Mouse (Mus musculus) left cerebral cortex, adult 2 months (tissue): ENCODE data around the gene Apom. TPM values are rescaled to one million over a fixed set of nuclear protein-coding genes. Genes with fewer than 3 reads are reported as not detected.
"Not testable (repeated sequence)": the region's sequence is repeated elsewhere in the genome, so short reads cannot be mapped to it uniquely, and the experiment has no call there.

Source experiments
- DNase-seq, 2 experiments: peaks; one replicate each; pipeline ENCODE4 v3.0.0; 2021 to 2022; ENCODE audit warnings: low spot score in 2 of 2, mixed read lengths in 1 of 2; ENCODE audit errors: extremely low spot score in 1 of 2
- H3K27ac ChIP-seq: fragments of 200-600 bp; 2 replicates; pipeline ENCODE4 v1.8.1; 2022
- H3K4me3 ChIP-seq: fragments of 200-600 bp; 2 replicates; pipeline ENCODE4 v1.8.1; 2022
- CTCF ChIP-seq: fragments of 200-600 bp; IDR thresholded peaks from 2 replicates; pipeline ENCODE4 v1.8.1; 2022; ENCODE audit warnings: antibody characterized with exemption, mild to moderate bottlenecking, moderate library complexity
- intact Hi-C: fragments of 180-260 bp; cut with DNase I; formaldehyde crosslinking; loops from one replicate; pipeline ENCODE4 v1.15.1; 2025
- total RNA-seq, 2 experiments: library from RNA; stranded (reverse); gene quantifications; 2 replicates each; pipeline ENCODE4 v1.2.3; 2021

Apom gene
- total RNA-seq, 2 experiments from 2014 or later = not detected

GRCm38 (mm10) chr17:35135591-35136320 lies 3.9 kb upstream of the Apom start:
- intact Hi-C loops = loop anchor here (1.0 kb wide), 3 partner anchors 14 to 100 kb away; partner anchors contain the start of genes Gpank1, Nfkbil1 and Prrc2a
- no peak for DNase-seq
- no peak for TF ChIP-seq CTCF
- Histone ChIP-seq H3K27ac (peak overlapping the region; percentile 99), H3K4me3 (peak overlapping the region; percentile 90)

GRCm38 (mm10) chr17:35134801-35135590 lies 3.1 kb upstream of the Apom start, which contains the start of gene Bag6:
Bag6 (plus strand) TSS chr17:35135178.
- intact Hi-C loops = loop anchor here (1.0 kb wide), 3 partner anchors 14 to 100 kb away; partner anchors contain the start of genes Gpank1, Nfkbil1 and Prrc2a
- H3K4me3 ChIP-seq = peak within 1 kb of the TSS; percentile 90
- TF ChIP-seq CTCF = no peak

GRCm38 (mm10) chr17:35133517-35133916 lies 1.7 kb upstream of the Apom start:
- TF ChIP-seq CTCF = no peak
- Histone ChIP-seq H3K4me3 (no peak overlapping the region), H3K27ac (no peak overlapping the region)
- DNase-seq = no peak
- intact Hi-C loops = no loop called here

More at GRCm38 (mm10) chr17:35134801-35135590, 3.1 kb upstream of the Apom start, which contains the start of gene Bag6:
- peak within 1 kb of the TSS; percentile 99 for H3K27ac ChIP-seq
- DNase-seq = peak; percentile 93 to 94

GRCm38 (mm10) chr17:35132174-35132560 lies 317 bp upstream of the Apom start:
- TF ChIP-seq CTCF = no peak
- Histone ChIP-seq H3K4me3 (no peak overlapping the region), H3K27ac (no peak overlapping the region)
- intact Hi-C loops = no loop called here
- no peak for DNase-seq

GRCm38 (mm10) chr17:35131038-35131437 lies 812 bp downstream of the Apom start:
- H3K27ac ChIP-seq = no peak overlapping the region
- TF ChIP-seq CTCF = no peak
- no peak overlapping the region for H3K4me3 ChIP-seq
- no peak for DNase-seq
- intact Hi-C loops = no loop called here

GRCm38 (mm10) chr17:35128996-35129395 lies 2.9 kb downstream of the Apom start:
- no peak for TF ChIP-seq CTCF
- DNase-seq = no peak
- intact Hi-C loops = no loop called here
- Histone ChIP-seq H3K4me3 (no peak overlapping the region), H3K27ac (no peak overlapping the region)

- no peak for TF ChIP-seq CTCF
- intact Hi-C loops = no loop called here
These were observed 4.8 kb downstream of the Apom start for GRCm38 (mm10) chr17:35127017-35127416.

GRCm38 (mm10) chr17:35126206-35126611 lies 5.6 kb downstream of the Apom start, which contains the start of gene D17H6S53E:
D17H6S53E (plus strand) TSS chr17:35126373.
- peak; percentile 70 to 72 for DNase-seq
- no peak for TF ChIP-seq CTCF
- intact Hi-C loops = no loop called here
- Histone ChIP-seq H3K27ac (peak within 1 kb of the TSS; percentile 96), H3K4me3 (peak within 1 kb of the TSS; percentile 62)

More at GRCm38 (mm10) chr17:35127017-35127416, 4.8 kb downstream of the Apom start:
- DNase-seq = no peak
- Histone ChIP-seq H3K4me3 (peak overlapping the region; percentile 62), H3K27ac (peak overlapping the region; percentile 96; the same call in 1 of the 2 replicates)

- Histone ChIP-seq H3K4me3 (peak overlapping the region; percentile 62), H3K27ac (peak overlapping the region; percentile 96)
- DNase-seq = no peak
- no peak for TF ChIP-seq CTCF
- intact Hi-C loops = no loop called here
These were observed 6.3 kb downstream of the Apom start for GRCm38 (mm10) chr17:35125578-35125977.

- no peak overlapping the region; the same call in 1 of the 2 replicates for H3K27ac ChIP-seq
- H3K4me3 ChIP-seq = no peak overlapping the region; the same call in 1 of the 2 replicates
- intact Hi-C loops = no loop called here
- TF ChIP-seq CTCF = no peak
- DNase-seq = no peak
These were observed 6.8 kb downstream of the Apom start for GRCm38 (mm10) chr17:35125081-35125480.

GRCm38 (mm10) chr17:35124261-35124896 lies 7.5 kb downstream of the Apom start:
- not testable (repeated sequence) for DNase-seq, H3K4me3 ChIP-seq, H3K27ac ChIP-seq
- intact Hi-C loops = loop anchor here (5.0 kb wide), 2 partner anchors 113 to 122 kb away; partner anchors contain the start of genes Nfkbil1 and Vars

- H3K27ac ChIP-seq, DNase-seq, H3K4me3 ChIP-seq: not testable (repeated sequence)
- intact Hi-C loops = loop anchor here (5.0 kb wide), 2 partner anchors 114 to 121 kb away; partner anchors contain the start of genes Nfkbil1 and Vars
These were observed 8.6 kb downstream of the Apom start for GRCm38 (mm10) chr17:35123287-35123686.
